ENCODE assay signal across 24 mouse cellular contexts in the genomic region with DNA sequence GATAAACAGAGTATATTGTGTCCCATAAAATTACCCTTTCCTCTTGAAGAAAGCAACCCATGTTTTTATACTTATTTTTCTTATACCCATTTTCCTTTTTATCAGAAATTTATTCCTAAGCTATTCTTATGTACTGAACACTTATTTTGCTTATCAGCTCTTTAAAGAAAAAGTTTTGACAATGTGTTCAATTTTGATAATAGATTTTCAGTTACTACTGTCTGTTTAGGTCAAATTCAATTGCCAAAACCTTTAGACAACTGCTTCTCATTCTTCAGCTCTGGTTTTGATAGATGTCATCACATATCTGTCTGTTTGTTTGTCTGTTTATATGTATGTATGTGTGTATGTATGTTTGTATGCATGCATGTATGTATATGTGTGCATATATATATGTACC.
DNase-seq lines count a peak whose midpoint lies in the region; ATAC-seq and TF ChIP-seq lines count a peak whose summit lies in the region.
"Had no signal": no experiment of that assay in that cellular context is flagged by ENCODE, and none has a peak within 500 bp of the region (broad histone marks: within the 10 kb centered on the region; RNA-seq: fewer than 3 reads in every experiment).

No protein-coding gene starts in this region.

- no peak overlapping the region for H3K4me3 ChIP-seq in liver, postnatal 0 days (ENCODE audit: low read depth, low read length)
- no peak overlapping the region for H3K4me3 ChIP-seq in liver, embryonic 12.5 days
- no peak overlapping the region for H3K4me3 ChIP-seq in kidney, embryonic 14.5 days (ENCODE audit: low read length)
- no peak overlapping the region for H3K4me3 ChIP-seq in midbrain, embryonic 15.5 days
- H3K4me3 ChIP-seq: embryonic facial prominence, embryonic 13.5 days; embryonic facial prominence, embryonic 15.5 days; erythroblast, embryonic 14.5 days; forebrain, embryonic 10.5 days; forebrain, embryonic 12.5 days had no signal

- no peaks in the 10 kb centered on the region for H3K27me3 ChIP-seq in liver, postnatal 0 days (ENCODE audit: insufficient read depth, low read length)
- no peaks in the 10 kb centered on the region for H3K27me3 ChIP-seq in liver, embryonic 12.5 days (replicated peaks)
- H3K27me3 ChIP-seq in kidney, embryonic 14.5 days (ENCODE audit: control insufficient read depth, insufficient read depth, low read length): no peaks in the 10 kb centered on the region
- no peaks in the 10 kb centered on the region for H3K27me3 ChIP-seq in midbrain, embryonic 15.5 days (replicated peaks)
- H3K27me3 ChIP-seq: embryonic facial prominence, embryonic 13.5 days; embryonic facial prominence, embryonic 15.5 days; forebrain, embryonic 12.5 days; Patski had no signal

- no peaks in the 10 kb centered on the region for H3K4me1 ChIP-seq in liver, postnatal 0 days (ENCODE audit: insufficient read depth)
- no peaks in the 10 kb centered on the region for H3K4me1 ChIP-seq in liver, embryonic 12.5 days
- no peaks in the 10 kb centered on the region for H3K4me1 ChIP-seq in kidney, embryonic 14.5 days (ENCODE audit: control insufficient read depth, insufficient read depth, low read length)
- H3K4me1 ChIP-seq in midbrain, embryonic 15.5 days: no peaks in the 10 kb centered on the region
- H3K4me1 ChIP-seq: embryonic facial prominence, embryonic 13.5 days; embryonic facial prominence, embryonic 15.5 days had no signal

- no peak for TF ChIP-seq CTCF in liver, postnatal 0 days (IDR thresholded peaks at IDR 0.05; ENCODE audit: low read depth)

- H3K9ac ChIP-seq in liver, postnatal 0 days (replicated peaks): no peak overlapping the region
- no peak overlapping the region for H3K9ac ChIP-seq in liver, embryonic 12.5 days
- H3K9ac ChIP-seq in kidney, embryonic 14.5 days (ENCODE audit: low read depth, low read length): no peak overlapping the region
- no peak overlapping the region for H3K9ac ChIP-seq in midbrain, embryonic 15.5 days
- H3K9ac ChIP-seq: embryonic facial prominence, embryonic 13.5 days; embryonic facial prominence, embryonic 15.5 days; forebrain, embryonic 12.5 days had no signal

- no peak overlapping the region for H3K27ac ChIP-seq in liver, postnatal 0 days (ENCODE audit: low read depth)
- H3K27ac ChIP-seq in liver, embryonic 12.5 days: no peak overlapping the region
- H3K27ac ChIP-seq in kidney, embryonic 14.5 days (ENCODE audit: low read depth, low read length): no peak overlapping the region
- H3K27ac ChIP-seq in midbrain, embryonic 15.5 days: no peak overlapping the region
- H3K27ac ChIP-seq: embryonic facial prominence, embryonic 13.5 days; embryonic facial prominence, embryonic 15.5 days; forebrain, embryonic 10.5 days; forebrain, embryonic 12.5 days had no signal

- DNase-seq in liver, postnatal 0 days: no peak
- DNase-seq: adrenal gland, adult 8-10 months; adrenal gland, postnatal 14 days; adrenal gland, postnatal 36 days; cerebellum, adult 11-12 months; cerebellum, adult 2 months; cerebellum, adult 9-10 months; cerebellum, postnatal 10 days; cerebellum, postnatal 25 days; embryo, embryonic 11 days had no signal

- no peak overlapping the region for H3K4me2 ChIP-seq in liver, postnatal 0 days (ENCODE audit: low read depth, low read length)
- H3K4me2 ChIP-seq in liver, embryonic 12.5 days: no peak overlapping the region
- H3K4me2 ChIP-seq in kidney, embryonic 14.5 days (replicated peaks; ENCODE audit: low read depth, low read length): no peak overlapping the region
- no peak overlapping the region for H3K4me2 ChIP-seq in midbrain, embryonic 15.5 days
- H3K4me2 ChIP-seq: embryonic facial prominence, embryonic 13.5 days; embryonic facial prominence, embryonic 15.5 days; forebrain, embryonic 12.5 days had no signal

- peak; percentile 28; the same call in 1 of the 2 replicates for TF ChIP-seq EP300 in liver, postnatal 0 days (IDR thresholded peaks at IDR 0.05; ENCODE audit: low read depth)

- no peak for ATAC-seq in liver, postnatal 0 days
- ATAC-seq in liver, embryonic 12.5 days: no peak
- ATAC-seq in common myeloid progenitor, adult 5-6 weeks (replicated peaks; ENCODE audit: low read depth, poor library complexity, severe bottlenecking): peak; percentile 42
- peak; percentile 72 for ATAC-seq in megakaryocyte-erythroid progenitor cell, adult 5-6 weeks (replicated peaks; ENCODE audit: low FRiP score, low TSS enrichment, poor library complexity, severe bottlenecking)
- ATAC-seq in kidney, embryonic 14.5 days (ENCODE audit: low FRiP score, low TSS enrichment): no peak
- ATAC-seq in midbrain, embryonic 15.5 days (replicated peaks): no peak
- ATAC-seq: activated CD4-positive, CD25-positive, alpha-beta regulatory T cell, adult 4 months; forebrain, embryonic 14.5 days; forebrain, embryonic 16.5 days; Patski had no signal

- no peaks in the 10 kb centered on the region for H3K9me3 ChIP-seq in liver, postnatal 0 days (ENCODE audit: low read length)
- H3K9me3 ChIP-seq in liver, embryonic 12.5 days (replicated peaks): no peaks in the 10 kb centered on the region
- no peaks in the 10 kb centered on the region for H3K9me3 ChIP-seq in kidney, embryonic 14.5 days (ENCODE audit: control insufficient read depth, low read length)
- H3K9me3 ChIP-seq in midbrain, embryonic 15.5 days: no peaks in the 10 kb centered on the region
- H3K9me3 ChIP-seq: embryonic facial prominence, embryonic 13.5 days; embryonic facial prominence, embryonic 15.5 days; forebrain, embryonic 10.5 days; forebrain, embryonic 12.5 days had no signal

- no peaks in the 10 kb centered on the region for H3K36me3 ChIP-seq in liver, postnatal 0 days (replicated peaks; ENCODE audit: insufficient read depth, low read length)
- H3K36me3 ChIP-seq in liver, embryonic 12.5 days: no peaks in the 10 kb centered on the region
- no peaks in the 10 kb centered on the region for H3K36me3 ChIP-seq in kidney, embryonic 14.5 days (ENCODE audit: control insufficient read depth, insufficient read depth, low read length)
- no peaks in the 10 kb centered on the region for H3K36me3 ChIP-seq in midbrain, embryonic 15.5 days (replicated peaks)
- H3K36me3 ChIP-seq: embryonic facial prominence, embryonic 13.5 days; embryonic facial prominence, embryonic 15.5 days; forebrain, embryonic 10.5 days; forebrain, embryonic 12.5 days had no signal

Comparison
In these comparisons a context has a peak if more than half of its experiments do, and no peak if none do; other contexts are left out.
1. ATAC-seq: peak in common myeloid progenitor, adult 5-6 weeks (single experiment) and megakaryocyte-erythroid progenitor cell, adult 5-6 weeks (single experiment); none in liver, postnatal 0 days (single experiment), liver, embryonic 12.5 days (single experiment), kidney, embryonic 14.5 days (single experiment) and midbrain, embryonic 15.5 days (single experiment).